Mouse (Mus musculus) cerebellum, adult 11-12 months (tissue): ENCODE data around the gene Fbxo44.
"Not testable (repeated sequence)": the region's sequence is repeated elsewhere in the genome, so short reads cannot be mapped to it uniquely, and the experiment has no call there.

Experiments
- DNase-seq: peaks from one replicate; pipeline ENCODE4 v3.0.0; 2022

The Fbxo44 gene

DNA sequence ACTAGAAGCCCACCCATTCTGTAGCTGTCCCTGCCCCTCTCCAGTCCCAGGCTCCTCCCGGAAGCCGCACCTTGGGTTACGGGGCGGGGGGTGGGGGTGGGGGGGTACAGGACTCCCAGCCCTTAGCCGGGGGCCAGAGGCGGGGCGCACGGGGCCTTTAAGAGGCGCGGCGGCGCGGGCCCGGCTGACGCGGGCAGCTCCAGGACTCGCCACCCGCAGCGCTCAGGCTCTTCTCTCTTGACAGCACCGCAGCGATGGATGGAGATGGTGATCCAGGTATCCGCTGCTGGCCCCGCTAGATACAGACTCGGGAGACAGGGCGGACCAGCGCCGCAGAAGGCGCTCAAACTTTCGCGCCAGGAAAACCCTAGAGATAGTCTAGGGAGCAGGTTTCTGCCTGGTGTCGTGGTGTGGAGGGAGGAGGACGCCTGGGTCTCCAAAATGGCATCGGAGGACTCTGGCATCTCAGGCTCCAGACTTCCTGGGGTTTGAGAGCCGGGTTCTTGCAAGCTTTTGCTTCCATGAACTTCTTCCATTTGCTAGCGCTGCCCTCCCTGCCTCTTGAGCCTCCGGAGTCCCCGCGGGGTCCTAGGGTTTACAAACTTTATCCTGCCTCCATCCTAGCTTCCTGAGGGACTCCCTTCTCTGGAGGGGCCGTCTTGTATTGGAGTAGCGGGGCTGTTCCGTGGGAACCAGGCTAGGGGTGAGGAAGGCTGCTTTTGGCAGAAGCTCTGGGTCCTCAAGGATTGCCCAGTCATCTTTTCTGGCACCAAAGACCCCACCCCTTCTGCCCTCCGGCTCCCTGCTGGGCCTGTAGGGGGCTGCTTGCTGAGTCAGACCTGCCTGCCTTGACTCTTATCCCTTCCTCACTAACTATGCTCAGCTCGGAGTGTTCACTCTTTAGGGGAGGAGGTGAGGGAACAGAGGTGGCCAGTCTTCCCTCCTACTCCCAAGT is at the start of gene Fbxo44, which contains the start of gene Fbxo2:
Gene Fbxo44 (minus strand): TSS at position 47 of the 955 bp plus-strand sequence.
Gene Fbxo2 (plus strand): TSS at position 186 of the 955 bp plus-strand sequence.
- peak; percentile 80 for DNase-seq

DNA sequence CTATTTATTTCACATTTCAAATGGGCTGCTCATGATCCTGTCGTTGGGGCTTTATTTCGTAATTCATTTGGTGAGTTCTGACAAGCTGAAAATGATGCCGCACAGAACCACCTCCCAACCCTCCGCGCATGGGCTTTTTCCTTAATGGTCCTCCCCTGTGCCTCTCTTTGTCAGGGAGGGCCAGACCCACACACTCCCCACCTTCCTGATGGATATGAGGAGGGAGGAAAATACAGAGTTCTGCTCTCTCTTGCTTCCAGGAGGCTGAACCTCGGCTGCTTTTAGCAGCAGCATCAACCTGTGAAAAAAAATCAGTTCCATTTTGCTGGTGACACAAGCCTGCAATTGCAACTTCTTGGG is 44.6 kb upstream of the Fbxo44 start:
- no peak for DNase-seq

DNA sequence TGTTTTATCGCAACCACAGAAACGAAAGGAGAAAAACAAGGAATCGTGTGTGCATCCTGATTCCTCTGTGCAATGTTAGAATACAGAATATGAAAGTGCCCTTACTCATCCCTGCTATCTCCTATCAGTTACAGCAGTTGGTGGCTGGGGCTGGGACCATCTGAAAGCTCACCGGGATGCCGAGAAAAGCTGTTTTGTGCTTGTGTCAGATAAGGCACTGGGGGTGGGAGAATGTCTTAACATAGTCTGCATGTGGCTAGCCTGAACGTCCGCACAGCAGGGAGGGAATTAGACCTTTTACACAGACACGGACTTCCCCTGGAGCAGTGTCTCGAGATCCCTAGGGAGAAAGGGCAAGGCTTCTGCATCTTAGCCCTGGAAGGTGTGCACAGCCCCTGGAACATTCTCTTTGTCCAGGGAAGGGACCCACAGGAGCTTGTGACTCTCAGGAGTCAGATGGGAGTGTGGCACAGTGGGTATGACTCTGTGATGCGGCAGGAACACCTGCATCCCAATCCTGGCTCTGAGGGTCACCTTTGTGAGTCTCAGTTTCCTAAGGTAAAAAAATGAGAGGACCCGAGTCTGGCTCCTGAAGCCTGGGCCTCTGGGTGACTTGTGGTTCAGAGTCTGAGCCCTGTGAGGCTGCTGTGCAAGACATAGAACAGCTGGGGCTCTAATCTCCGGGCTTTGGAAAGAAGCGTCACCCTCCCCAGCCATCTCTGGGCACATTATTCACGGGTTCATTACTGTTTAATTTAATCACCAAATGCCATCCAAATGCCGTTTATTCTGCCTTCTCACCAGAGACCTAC is 44.0 kb upstream of the Fbxo44 start:
- no peak for DNase-seq

DNA sequence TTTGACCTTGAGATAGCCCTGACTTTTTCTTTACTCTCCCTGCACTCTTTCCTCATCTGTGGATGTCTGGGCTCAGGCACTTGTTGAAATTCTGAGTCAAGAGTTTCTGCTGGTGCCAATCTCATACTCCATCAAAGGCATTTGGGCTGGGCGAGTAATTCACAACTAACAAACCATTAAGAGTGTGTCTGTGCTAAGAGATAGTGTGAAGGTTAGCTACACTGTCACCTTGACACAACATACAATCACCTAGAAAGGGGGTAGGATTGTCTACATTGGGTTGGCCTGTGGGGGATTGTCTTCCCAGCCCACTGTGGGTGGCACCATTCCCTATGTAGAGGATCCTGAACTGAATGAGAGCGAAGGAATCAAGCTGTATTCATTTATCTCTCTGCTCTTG is 43.3 kb upstream of the Fbxo44 start:
- no peak for DNase-seq

DNA sequence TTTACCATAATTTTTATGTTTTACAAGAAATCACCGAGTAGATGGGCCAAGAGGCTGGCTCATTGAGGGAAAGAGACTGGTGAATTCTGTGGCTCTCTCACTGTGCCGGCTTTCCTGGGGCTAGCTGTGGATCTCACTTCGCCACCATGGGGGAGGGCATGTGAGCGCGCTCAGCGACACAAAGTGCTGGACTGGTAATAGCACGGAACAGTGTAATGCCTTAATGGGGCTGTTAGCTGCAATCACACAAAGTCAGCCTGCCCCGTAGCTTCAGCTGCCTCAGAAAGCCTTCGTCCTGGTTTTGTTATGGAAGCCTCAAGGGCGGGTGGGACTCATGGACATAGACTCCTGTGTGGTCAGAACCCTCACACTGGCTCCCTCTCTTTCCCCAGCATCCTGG is 38.4 kb upstream of the Fbxo44 start:
- no peak for DNase-seq

DNA sequence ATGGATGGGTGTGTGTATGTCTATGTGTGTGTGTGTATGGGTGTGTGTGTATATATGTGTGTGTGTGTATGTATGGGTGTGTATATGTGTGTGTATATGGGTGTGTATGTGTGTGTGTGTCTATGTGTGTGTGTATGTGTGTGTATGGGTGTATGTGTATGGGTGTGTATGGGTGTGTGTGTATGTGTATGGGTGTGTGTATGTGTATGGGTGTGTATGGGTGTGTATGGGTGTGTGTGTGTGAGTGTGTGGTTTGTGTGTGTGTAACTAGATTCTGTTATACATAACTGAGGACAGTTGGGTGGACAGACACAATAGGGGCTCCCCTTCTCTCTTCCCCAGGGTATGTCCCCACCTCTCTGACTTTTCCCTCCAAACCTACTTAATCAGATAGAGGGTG is 34.1 kb upstream of the Fbxo44 start:
- DNase-seq, result no peak

DNA sequence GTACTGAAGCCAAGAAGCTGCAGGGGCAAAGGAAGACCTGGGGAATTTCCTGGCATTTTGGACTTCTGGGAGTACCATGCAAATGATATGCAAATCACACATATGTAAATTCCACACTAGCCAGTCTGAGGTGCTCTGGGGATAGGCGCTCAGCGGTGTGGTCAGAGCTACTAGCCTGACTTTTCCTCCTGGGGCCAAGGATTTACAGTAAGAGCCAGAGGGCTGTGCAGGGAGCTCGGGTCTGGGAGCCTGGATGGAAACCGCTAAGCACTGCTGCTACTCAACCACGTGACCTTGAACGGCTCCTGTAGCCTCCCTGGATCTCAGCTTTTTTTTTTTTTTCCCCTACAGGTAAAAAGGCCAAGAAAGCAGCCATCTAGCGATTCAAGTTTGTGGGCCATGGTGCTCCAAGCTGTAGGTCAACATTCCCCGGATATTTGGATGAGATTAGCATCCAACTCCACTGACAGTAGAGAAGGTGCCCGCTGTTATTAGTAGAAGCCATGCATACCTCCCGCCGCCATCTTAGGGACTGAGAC is 32.5 kb upstream of the Fbxo44 start:
- DNase-seq, result no peak

DNA sequence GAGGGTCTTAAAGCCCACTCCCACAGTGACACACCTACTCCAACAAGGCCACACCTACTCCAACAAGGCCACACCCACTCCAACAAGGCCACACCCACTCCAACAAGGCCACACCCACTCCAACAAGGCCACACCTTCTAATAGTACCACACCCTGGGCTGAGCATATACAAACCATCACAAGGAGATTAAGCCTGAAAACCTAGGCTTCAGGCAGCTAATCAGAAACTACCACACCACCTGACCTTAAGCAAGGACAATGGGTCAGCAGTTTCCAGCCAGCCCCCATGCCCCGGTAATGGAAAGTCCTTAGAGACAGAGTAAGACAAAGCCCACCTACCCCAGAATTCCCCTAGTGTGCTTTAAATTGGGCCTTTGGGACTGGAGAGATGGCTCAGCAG is 28.5 kb upstream of the Fbxo44 start:
- not testable (repeated sequence) for DNase-seq

DNA sequence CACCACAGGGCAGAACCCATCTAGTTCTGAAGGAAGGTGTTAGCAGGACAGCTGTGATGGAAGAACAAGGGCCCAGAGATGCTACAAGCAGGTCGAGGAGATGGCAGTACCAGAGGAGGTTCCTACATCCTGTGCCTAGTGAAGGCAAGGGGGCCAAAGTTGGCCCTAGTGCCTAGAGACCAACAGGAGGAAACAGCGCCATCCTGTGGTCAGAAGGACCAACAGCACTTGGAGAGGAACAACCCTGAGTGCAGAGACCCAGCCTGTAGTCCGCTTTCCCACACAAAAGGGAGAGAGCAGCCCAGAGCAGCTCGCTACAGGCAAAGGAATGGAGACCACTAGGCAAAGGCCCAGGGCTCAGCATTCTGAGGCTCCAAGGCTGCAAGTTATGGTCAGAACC is 25.5 kb upstream of the Fbxo44 start:
- no peak for DNase-seq

DNA sequence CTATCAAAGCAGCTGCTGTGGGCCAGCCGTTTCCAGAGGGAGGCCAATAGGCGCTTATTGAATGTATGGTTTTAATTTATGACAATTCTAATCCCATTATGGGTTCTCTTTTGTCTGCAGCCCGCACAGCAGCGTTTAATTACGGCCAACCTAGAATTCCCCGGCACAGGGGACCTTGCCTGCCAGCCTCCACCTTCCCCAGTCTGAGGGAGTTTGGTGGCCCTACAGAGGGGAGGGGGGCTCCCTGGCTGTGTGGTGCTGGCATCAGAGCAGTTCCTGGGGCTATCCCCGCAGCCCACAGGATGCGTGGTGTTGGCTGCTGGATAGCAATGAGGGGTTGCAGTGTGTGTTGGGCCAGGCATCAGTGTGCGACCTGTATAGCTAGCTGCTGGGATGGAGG is 24.3 kb upstream of the Fbxo44 start:
- no peak for DNase-seq

DNA sequence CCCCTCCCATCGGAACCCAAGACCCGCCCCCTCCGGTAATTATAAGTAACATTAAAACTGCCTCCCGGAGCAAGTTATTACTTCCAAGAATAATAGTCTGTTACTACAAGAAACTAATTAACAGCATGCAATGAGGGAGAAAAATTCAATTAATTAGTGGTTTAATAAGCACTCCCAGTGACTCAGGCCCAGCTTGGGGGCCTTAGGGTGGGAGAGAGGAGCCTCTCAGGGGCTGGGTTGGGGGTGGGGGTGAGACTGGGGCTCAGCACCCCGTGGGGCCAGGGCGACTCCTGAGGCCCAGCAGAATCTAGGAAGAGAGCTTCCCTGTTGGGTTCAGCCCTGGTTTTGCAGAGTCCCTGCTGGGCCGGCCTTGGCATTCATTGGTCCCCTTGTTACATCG is 22.1 kb upstream of the Fbxo44 start:
- DNase-seq, result no peak

DNA sequence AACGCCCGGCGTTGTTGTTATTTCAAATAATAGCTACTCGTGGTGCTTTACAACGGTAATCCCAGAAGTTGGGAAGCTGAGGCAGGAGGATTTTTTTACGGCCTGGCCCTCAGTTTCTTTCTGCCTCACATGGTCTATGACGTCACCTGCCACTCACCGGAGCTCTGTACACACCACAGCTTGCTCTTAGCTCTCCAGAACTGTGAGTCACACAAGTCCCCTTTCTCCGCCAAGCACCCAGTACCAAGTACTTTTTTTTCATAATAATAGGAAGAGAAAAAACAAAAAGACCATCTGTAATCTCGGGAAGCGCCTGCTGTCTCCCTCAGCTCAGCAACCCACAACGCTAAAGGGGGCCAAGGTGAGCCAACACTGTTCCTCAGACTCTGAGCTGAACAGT is 21.2 kb upstream of the Fbxo44 start:
- no peak for DNase-seq

DNA sequence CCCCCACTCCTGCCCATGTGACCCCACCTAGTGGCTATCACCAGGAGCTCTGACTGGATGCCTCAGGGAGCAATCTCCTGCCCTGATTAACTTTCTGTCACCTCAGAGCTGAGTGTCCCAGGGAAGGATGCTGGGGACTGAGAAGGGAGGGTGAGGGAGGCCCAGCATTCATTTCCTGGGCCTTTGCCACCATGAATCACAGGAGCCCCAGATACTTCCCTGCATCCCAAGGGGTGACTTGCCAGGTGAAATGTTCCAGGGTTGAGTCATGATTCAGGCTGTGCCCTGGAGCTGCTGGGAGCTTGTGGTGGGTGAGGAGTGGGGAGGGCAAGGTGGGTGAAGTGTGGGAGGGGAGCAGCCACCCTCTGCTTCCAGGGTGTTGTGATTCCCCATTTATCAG is 17.4 kb upstream of the Fbxo44 start:
- no peak for DNase-seq

DNA sequence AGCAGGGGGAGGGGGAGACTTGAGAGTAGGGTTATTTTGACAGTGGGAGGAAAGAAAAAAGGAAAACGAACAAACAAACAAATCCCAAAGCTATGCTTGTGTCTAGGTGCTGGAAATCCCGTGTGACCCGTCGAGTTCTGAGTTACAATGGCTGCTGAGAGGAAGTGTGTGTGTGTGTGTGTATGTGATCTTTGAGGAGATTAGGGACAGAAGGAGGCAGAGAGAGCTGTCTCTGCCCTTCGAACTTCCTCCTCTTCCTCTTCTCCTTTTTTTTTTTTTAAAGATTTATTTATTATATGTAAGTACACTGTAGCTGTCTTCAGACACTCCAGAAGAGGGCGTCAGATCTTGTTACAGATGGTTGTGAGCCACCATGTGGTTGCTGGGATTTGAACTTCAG is 16.3 kb upstream of the Fbxo44 start:
- not testable (repeated sequence) for DNase-seq

DNA sequence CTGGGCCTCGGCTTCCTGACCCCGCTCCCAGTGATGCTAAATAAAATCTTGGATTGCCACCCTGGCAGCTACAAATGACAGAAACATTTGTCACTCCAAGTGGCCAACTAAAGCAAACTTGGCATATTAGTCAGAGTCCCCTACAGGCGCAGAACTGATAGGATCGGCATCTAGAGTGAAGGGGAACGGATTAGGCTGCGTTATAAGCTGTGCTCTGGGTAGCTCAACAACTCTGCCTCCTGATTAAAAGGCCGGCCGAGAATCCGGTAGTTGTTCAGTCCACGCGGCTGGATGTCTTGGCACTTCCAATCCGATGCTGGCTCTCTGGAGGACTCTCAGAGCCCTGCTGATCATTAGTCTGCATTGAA is 14.2 kb upstream of the Fbxo44 start:
- peak; percentile 7 for DNase-seq

DNA sequence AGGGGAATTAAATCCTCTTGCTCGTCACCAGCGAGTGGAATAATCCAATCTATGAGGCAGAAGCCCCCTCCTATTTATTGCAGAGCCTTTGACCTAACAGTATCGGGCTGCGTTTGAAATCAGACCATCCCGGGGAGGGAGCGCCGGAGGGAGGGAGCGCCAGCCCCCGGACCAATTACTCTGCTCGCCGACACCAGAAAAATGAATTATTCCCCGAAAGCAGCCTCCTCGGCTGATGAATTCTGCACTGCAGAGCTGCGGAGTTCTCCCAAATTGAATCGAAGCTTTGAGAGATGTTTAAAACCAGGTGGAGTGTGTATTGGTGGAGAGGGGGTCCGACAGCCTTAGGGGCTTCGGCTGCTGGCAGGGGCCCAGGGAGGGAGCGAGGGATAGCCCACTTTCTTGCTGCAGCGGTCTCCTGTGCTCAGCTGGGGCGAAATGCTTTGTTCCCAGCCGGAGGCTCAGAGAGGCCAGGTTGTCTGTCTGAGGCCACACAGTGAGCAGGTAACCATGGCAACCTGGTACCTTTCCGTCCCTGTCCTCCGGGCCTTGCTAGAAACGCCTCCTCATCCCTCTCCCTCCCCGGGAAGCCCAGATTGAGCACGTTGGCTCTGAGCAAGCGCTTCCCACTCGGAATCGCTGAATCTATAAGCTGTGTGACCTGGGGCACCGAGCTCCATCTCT is 13.7 kb upstream of the Fbxo44 start:
- DNase-seq, result peak; percentile 67

DNA sequence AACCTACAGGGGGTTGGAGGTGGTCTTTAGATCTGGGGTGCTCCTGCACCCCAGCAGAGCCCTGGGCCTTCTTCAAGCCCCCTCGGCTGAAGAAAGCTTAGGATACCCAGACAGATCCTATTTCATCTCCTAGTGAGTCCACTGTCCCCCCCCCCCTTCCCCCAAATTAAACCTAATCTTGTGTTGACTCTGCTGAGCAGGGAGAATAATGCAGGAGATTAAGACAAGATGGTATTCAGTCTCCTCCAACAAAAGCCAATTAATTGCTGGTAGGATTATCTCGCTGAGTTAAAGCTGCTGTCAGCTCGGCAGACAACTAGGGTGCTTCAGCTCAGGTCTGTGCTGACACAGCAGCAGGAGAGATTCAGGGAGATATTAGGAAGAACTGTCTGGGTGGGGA is 11.0 kb upstream of the Fbxo44 start:
- no peak for DNase-seq

DNA sequence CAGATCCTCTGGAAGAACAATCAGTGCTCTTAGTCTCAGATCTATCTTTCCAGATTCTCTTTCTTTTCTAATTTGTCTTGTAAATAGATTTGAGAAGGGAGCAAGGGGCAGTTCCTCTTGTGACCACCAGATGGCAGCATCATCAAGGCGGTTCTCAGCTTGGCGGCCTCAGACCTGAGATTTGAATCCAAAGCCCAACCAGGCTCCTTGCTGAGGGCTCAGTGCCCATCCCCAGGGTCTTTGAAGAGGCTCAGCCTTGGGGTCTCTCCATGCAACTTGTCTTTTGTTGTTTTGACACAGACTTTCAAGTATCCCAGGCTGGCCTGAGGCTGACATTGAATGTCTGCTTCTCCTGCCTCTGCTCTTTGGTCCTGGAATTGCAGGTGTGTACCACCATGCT is 10.6 kb upstream of the Fbxo44 start:
- DNase-seq, result peak; percentile 32

DNA sequence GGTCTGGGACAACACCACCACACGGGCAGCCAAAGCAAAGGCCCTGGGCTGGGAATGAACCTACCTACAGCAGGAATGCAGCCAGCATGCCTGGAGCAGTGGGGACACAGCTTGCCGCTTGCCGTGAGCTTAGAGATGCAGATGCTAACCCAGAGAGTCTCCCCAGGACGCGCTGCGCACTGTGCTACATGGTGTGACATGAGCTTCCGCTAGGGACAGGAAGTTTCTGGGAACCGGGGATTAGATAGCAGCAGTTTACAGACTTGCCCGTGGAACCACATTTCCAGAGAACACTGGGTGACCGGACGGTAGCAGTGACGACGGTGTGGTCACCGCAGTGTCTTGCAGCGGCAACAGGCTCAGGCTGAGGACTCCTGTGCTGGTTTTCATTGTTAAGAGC is 9.3 kb upstream of the Fbxo44 start:
- DNase-seq, result peak; percentile 19

DNA sequence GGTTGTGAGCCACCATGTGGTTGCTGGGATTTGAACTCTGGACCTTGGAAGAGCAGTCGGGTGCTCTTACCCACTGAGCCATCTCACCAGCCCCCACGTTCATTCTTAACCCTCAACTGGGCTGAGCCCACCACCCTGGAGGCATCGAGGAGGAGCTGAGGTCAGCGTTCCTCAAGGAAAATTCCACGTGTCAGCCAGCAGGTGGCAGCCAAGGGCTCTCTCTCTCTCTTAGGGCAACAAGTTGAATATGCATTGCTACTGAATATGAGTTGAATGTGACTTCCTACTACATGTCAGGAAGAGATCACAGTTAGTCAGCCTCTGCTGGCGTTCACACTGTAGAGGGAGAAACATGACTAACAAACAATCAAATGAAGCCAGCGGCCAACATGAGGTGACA is 8.0 kb upstream of the Fbxo44 start:
- DNase-seq, result peak; percentile 56

DNA sequence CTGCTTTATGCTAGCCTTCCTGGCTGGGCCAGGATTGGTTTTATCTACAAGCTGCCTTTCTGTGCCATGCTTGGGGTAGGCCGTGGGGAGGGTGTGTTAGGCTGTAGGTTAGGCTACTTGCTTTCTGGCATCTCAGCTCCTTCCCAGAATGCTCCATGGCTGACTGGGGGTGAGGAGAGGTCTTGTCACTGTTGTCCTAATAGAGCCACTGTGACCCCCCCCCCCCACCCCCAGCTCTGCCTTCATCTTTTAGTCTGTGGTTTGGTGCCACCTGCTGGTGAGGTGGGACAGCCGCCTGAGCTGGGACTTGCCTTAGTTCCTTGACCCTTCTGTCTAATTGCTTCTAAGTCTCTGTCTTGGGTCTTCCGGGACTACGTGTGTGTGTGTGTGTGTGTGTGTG is 6.7 kb upstream of the Fbxo44 start:
- peak; percentile 64 for DNase-seq

DNA sequence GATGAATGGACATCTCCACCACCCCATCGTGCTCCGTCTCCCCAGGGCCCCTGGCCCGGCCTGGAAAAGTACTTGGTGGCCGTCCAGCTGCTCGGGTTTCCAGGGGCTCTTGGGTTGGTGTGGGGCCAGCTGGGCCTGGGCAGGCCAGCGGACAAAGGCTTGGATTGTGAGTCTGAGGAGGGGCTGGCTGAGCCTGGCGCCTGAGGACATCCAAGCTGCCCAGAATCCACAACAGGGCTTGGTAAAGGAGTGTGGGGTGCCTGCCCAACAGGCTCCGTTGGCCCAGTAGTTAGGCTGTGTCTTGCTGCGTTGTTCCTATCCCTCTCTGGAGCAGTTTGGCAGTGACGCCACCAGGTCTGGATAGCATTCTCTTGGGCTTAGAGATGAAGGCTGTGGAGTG is 6.1 kb upstream of the Fbxo44 start:
- peak; percentile 79 for DNase-seq

DNA sequence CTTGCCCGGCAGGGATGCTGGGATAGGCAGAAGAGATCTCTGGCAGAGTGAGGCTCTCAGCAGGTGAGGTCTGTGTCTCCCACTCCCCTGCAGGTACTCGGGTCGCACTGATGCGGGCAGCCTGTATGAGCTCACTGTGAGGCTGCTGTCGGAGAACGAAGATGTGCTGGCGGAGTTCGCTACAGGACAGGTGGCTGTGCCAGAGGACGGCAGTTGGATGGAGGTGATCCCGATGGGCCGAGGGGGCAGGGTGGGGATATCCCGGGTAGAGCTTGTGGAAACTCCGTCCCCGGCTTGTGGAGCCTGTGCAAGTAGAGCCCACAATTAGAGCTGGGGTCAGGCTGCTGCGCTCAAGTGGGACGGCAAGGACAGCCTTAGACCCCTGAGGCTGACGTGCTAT is 5.3 kb upstream of the Fbxo44 start:
- peak; percentile 46 for DNase-seq
